Mouse (Mus musculus): Measurements from ENCODE around the gene Gch1.

The Gch1 gene

GRCm38 (mm10) chr14:47206601-47207000 is 17.4 kb upstream of the Gch1 start:
- DNase-seq (ENCODE audit: low spot score), result no peak

GRCm38 (mm10) chr14:47205270-47205972 is 16.2 kb upstream of the Gch1 start:
- no peak for DNase-seq (ENCODE audit: low spot score)

GRCm38 (mm10) chr14:47197340-47197739 is 8.1 kb upstream of the Gch1 start:
- DNase-seq (ENCODE audit: low spot score), result no peak

- no peak for DNase-seq (ENCODE audit: low spot score)
These were observed 7.5 kb upstream of the Gch1 start for GRCm38 (mm10) chr14:47196711-47197110.

GRCm38 (mm10) chr14:47194096-47194495 is 4.9 kb upstream of the Gch1 start:
- no peak for DNase-seq (ENCODE audit: low spot score)

DNA sequence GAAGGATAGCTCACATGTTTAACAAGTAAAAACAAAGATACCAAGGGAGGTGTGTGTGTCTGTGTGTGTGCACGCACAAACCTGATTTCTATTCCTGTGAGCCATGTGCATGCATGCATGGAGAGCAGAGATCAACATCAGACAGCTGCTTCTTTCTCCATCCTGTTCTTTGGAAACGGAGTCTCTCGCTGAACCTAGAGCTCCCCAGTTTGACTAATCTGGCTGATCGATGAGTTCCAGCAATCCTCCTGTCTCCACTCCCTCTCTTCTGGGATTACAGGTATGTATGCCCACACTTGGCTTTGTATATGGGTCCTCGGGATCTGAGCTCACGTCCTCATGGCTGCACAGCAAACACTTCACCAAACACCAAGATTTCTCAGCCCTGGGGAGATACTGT is 4.3 kb upstream of the Gch1 start:
- no peak for DNase-seq (ENCODE audit: low spot score)

- no peak for DNase-seq (ENCODE audit: low spot score)
These were observed 2.6 kb upstream of the Gch1 start for GRCm38 (mm10) chr14:47191861-47192260.

GRCm38 (mm10) chr14:47190626-47191025 is 1.4 kb upstream of the Gch1 start:
- DNase-seq (ENCODE audit: low spot score), result no peak

- no peak for DNase-seq (ENCODE audit: low spot score)
These were observed 382 bp upstream of the Gch1 start for GRCm38 (mm10) chr14:47189635-47189955.

GRCm38 (mm10) chr14:47188475-47188847 is 752 bp downstream of the Gch1 start:
- no peak for DNase-seq (ENCODE audit: low spot score)

DNA sequence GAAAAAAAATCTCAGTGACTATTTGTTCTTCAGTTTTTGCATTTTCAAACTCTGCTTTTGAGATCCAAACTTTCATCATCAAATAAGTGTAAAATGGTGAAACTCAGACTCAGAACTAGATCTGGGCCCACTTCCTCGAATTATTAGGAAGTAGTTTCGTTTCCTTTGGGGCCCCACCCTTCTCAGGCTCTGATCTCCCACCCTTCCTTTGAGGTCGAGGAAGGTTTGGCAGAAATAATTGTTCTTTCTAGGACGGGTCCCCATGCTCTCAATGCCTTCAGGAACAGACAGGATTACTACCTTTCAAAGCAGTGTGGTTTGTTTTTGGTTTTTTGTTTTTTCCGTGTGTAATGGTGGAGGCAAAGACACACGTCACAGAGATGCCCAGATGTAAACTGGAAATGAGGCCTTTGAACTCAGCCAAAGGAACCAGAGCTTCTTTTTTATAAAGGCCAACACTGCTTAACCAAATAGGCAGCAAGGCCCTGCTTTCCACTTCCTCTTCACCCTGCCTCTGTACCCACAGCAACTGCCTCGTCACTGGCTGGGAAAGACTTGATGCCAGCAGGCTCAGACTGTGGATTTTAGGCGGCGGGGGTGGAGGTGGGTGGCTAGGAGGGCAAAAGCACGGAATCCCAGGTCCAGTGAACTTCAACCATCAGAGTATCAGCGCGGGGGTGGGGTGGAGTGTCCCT is 1.4 kb downstream of the Gch1 start:
- no peak for DNase-seq (ENCODE audit: low spot score)

DNA sequence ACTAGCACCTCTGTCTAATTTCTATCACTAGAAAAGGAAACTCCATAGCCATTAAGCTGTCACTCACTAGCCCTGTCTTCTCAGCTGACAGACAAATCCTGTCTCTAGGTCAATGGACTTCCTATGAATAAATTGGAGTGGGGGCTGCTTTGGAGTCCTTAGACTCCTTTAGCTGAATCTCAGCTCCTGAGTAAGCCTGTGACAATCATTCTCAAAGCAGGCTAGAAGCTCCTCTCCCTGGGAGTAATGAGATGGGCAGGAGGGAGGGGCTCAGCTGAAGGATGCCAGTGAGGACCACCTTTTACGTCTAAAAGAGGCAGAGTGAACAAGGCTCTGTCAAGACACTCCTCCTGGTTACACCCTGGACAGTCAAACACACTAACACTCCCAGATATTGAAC is 2.0 kb downstream of the Gch1 start:
- DNase-seq (ENCODE audit: low spot score), result no peak

GRCm38 (mm10) chr14:47186561-47186960 is 2.7 kb downstream of the Gch1 start:
- DNase-seq (ENCODE audit: low spot score), result no peak

- no peak for DNase-seq (ENCODE audit: low spot score)
These were observed 7.5 kb downstream of the Gch1 start for GRCm38 (mm10) chr14:47181497-47182290.

- no peak for DNase-seq (ENCODE audit: low spot score)
These were observed 10.4 kb downstream of the Gch1 start for GRCm38 (mm10) chr14:47178851-47179250.

GRCm38 (mm10) chr14:47177846-47178414 is 11.3 kb downstream of the Gch1 start:
- no peak for DNase-seq (ENCODE audit: low spot score)

- DNase-seq (ENCODE audit: low spot score), result no peak
These were observed 13.0 kb downstream of the Gch1 start for GRCm38 (mm10) chr14:47176226-47176625.

- DNase-seq (ENCODE audit: low spot score), result no peak
These were observed 14.1 kb downstream of the Gch1 start for GRCm38 (mm10) chr14:47175136-47175535.

GRCm38 (mm10) chr14:47172073-47172472 is 17.1 kb downstream of the Gch1 start:
- no peak for DNase-seq (ENCODE audit: low spot score)

- DNase-seq (ENCODE audit: low spot score), result no peak
These were observed 18.6 kb downstream of the Gch1 start for GRCm38 (mm10) chr14:47170499-47171109.

GRCm38 (mm10) chr14:47169677-47170410 is 19.4 kb downstream of the Gch1 start:
- no peak for DNase-seq (ENCODE audit: low spot score)

GRCm38 (mm10) chr14:47165741-47166140 is 23.5 kb downstream of the Gch1 start:
- no peak for DNase-seq (ENCODE audit: low spot score)

Data from testis, postnatal 14 days (tissue).